Mouse (Mus musculus): ENCODE results near the gene Cdc14a.

The Cdc14a gene

GRCm38 (mm10) chr3:116423353-116424159, at the start of gene Cdc14a:
Gene Cdc14a (minus strand): TSS chr3:116424032.
- DNase-seq: peak; percentile 98

GRCm38 (mm10) chr3:116465709-116466108, 41.9 kb upstream of the Cdc14a start:
- no peak for DNase-seq

GRCm38 (mm10) chr3:116464318-116464717, 40.5 kb upstream of the Cdc14a start:
- DNase-seq: no peak

GRCm38 (mm10) chr3:116461053-116461452, 37.2 kb upstream of the Cdc14a start:
- DNase-seq: no peak

- no peak for DNase-seq
Observed at GRCm38 (mm10) chr3:116454529-116454928, 30.7 kb upstream of the Cdc14a start.

- no peak for DNase-seq
Observed at GRCm38 (mm10) chr3:116450741-116451140, 26.9 kb upstream of the Cdc14a start.

DNA sequence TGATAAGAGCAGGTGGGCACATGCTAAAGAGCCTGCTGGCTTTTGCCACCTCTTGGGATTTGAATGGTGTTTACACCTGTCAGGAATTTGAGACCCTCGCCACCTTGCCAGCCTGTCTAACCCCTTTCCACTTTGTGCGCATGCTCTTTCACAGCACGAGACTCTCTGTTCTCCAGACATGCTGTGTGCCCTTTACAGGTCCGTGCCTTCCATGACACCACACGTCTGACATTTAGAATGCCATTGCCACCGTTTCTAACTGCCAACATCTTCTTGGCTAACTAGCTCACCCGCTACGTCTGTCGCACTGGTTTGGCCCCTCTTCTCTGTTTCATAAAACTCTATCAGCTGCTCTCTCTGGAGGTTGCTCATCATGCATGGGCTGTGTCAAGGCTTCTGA, 20.5 kb upstream of the Cdc14a start:
- DNase-seq: no peak

DNA sequence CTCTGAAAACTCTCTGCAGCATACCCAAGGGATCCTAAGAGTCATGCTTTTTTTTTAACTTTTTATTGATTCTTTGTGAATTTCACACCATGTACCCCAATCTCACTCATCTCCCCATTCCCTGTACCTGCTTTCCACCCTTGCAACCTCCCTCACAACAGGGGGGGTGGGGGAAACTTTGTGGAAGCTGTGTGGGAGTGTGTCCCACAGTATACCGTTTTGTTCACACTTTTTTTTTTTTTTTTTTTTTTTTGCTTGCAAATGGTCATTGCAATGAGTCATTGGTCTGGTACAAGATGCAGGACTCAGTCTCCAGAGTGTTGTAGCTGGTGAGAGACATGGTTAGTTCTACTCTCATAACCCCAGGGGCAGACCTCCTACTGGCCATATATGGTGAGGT, 19.0 kb upstream of the Cdc14a start:
- no peak for DNase-seq

DNA sequence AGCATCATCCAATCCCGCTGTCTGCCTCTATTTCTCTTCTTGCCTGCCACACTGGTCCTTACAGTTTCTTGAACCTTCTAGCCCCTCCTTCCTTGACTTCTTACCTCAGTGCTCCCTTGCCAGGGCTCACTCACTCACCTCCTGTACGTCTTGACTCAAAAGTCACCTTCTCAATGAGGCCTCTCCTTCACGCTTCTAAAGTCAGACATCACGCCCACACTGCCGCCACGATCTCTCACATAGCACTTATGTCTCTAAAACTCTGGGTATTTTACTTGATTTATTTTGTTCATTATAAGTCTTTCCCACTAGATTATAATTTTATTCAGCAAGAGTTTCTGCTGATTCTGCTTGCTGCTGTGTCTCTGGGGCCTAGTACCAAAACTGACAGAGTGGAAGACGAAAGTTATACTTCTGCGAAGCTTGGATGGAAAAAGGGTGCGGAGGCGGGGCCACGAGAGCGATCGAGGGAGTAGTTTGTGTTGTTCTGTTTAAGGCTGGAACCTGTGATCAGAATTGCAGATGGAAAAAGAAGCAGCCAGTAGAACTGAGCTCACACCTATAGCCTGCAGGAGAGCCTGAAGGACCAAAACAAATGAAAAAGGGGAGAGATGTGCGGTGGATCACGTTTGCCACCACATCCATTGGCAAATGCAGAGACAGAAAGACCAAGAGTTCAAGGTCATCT, 17.8 kb upstream of the Cdc14a start:
- no peak for DNase-seq

DNA sequence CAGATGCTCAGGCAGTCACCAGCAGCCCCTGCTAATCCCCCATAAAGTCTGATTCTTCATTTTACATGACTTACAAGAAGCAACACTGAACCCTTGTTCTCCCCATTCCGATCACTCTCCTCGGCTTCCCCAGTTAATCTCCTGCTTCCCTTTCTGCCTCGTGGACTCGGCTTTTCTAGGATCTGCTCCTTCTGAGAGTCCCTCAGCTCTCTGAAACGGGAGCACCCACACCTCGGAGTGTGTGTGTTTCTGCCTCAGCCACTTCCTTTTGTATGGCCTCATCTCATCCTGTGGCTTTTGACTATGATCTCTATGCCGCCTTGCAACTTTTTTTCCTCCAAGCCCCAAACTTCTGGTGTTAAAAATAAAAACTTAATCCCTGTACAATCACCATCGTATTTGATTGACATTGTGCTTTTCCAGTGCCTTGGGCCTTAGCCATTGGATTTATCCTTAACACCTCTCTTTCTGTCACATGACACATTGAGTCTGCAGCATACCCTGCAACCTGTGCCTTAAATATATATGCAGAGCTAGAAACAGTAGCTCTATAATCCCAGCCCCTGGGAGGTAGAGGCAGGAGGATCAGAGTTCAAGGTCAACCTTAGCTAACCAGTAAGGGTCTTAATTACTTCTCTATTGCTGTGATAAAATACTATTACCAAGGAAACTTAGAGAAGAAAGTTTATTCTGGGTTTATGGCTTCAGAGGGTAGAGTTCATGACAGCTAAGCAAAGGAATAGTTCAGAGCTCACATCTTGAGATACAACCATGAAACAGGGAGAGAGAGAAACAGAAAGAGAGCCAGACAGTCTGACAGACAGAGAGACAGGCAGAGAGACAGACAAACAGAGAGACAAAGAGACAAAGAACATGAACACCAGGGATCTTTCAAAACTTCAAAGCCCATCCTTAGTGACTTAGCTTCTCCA, 16.5 kb upstream of the Cdc14a start:
- no peak for DNase-seq

DNA sequence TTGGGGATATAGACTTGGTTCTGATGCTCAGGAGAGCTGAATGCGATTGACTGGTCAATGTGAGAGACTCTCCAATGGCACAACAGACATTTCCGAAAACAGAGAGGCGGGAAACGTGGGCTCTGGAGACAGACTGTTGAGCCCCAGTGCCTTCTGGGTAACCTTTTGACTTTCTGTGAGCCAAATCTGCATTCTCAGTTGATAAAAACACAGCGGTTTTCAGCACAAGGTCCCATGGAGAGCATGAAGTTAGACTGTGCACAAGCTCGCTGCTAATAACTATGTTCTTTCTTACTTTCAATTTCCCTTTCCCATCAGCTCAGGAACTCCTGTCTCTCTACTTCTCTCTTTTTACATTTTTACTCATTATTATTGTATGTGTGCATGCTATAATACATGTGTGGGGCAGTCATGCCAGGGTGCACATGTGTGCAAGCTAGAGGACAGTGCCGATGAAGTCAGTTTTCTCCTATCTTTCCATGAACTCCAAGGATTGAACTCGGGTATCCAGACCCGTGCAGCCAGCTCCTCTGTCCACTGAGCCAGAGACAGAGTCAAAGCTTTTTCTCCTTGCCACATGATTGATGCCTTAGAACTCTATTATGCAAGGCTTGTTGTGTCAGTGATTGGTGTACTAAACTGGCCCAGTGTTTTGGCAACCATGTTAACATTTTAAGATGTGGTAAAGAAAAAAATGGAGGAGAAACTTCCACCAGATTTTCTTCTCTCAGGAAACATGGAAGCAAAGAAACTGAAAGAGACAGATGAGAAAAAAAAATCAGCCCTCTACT, 13.2 kb upstream of the Cdc14a start:
- no peak for DNase-seq

DNA sequence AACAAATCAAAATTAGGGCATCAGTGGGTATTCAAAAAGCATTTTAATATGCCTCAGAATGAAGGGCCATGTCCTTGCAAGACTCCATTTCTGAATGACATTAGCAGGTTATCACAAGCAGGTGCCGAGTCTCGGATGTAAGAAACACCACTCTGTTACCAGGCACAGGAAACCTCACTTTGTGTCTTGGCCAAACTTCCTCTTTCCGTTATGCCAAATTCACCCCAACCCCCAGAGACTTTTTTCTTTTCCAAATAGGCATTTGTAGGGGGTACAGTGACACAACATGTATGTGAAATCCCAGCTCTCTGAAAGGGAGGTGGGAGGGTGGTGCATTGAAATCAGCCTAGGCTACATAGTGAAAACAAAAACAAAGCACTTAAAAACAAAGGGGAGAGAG, 12.3 kb upstream of the Cdc14a start:
- no peak for DNase-seq

DNA sequence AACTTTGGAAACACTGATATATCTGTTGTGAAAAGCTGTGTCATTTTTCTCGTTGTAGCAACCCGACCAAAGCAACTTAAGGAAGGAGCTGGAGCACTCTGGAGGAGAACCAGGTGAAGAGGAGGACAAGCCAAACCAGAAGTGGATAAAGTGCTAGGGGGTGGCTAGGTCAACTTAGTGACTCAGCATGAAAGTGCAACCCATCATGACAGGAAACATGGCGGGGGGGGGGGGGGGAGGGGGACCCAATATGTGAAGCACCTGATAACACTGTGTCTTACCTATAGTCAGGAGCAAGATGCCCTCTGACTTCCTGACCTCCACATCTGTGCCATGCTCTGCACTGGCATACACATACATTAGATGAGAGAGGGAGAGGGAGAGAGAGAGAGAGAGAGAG, 10.9 kb upstream of the Cdc14a start:
- DNase-seq: no peak

- no peak for DNase-seq
Observed at GRCm38 (mm10) chr3:116425901-116426300, 2.1 kb upstream of the Cdc14a start.

- peak; percentile 96 for DNase-seq
Observed at GRCm38 (mm10) chr3:116424973-116425284, 1.1 kb upstream of the Cdc14a start.

- no peak for DNase-seq
Observed at GRCm38 (mm10) chr3:116424160-116424972, 534 bp upstream of the Cdc14a start.

GRCm38 (mm10) chr3:116422795-116423352, 958 bp downstream of the Cdc14a start:
- peak; percentile 77 for DNase-seq

DNA sequence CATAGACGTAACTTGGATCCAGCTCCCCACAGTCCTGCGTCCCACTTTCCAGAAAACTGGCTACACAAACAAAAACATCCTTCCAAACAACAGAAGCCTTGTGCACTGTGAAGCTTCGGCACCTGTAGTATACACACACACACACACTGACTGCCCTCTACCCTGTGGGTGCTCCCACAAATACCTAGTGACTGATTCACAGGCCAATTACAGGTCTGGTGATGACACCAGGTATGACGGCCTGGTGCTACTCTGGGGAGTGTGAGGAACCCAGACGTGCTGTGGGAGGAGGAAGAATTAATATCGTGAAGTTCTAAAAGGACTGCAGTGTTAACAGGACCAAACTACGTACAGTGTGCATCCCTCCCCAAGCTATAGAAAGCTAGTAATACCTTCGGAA, 1.8 kb downstream of the Cdc14a start:
- DNase-seq: no peak

GRCm38 (mm10) chr3:116421121-116421520, 2.7 kb downstream of the Cdc14a start:
- no peak for DNase-seq

GRCm38 (mm10) chr3:116419791-116420190, 4.0 kb downstream of the Cdc14a start:
- no peak for DNase-seq

GRCm38 (mm10) chr3:116414451-116414860, 9.4 kb downstream of the Cdc14a start:
- DNase-seq: no peak
